Mouse (Mus musculus): ENCODE results near the gene Cd38. TPM values are rescaled to one million over a fixed set of nuclear protein-coding genes. Genes with fewer than 3 reads are reported as not detected.

Cd38 gene
- polyA plus RNA-seq, 2 experiments: 5.3 to 7.4 TPM

DNA sequence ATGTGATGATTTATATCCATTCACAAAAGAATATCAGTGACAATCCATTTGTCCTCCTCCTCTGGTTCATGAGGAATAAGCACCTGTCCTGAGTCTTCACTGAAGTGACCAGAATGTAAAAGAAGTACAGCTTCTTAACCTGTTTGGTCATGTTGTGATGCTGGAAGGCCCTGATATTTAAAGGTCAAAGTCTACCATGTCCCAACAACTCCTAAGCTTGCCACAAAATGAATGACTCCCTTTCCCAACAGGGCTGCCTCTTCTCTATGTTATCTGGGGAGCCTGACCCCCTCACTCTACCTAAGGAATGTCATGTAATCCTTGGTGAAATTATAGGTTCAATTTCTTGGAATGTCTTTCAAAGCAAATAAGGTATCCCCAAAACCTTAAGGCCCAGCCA, 59.4 kb downstream of the Cd38 start:
- H3K4me2 ChIP-seq (replicated peaks; ENCODE audit: low read depth, low read length, severe bottlenecking): no peak overlapping the region
- no peak overlapping the region for H3K4me3 ChIP-seq (replicated peaks; ENCODE audit: low read length)
- H3K9ac ChIP-seq (ENCODE audit: low read depth, low read length, severe bottlenecking): no peak overlapping the region
- no peaks in the 10 kb centered on the region for H3K4me1 ChIP-seq (ENCODE audit: control insufficient read depth, insufficient read depth, low read length)
- H3K9me3 ChIP-seq (ENCODE audit: control insufficient read depth, low read length): no peaks in the 10 kb centered on the region
- no peak for ATAC-seq (ENCODE audit: low FRiP score, low read depth)
- DNase-seq (ENCODE audit: low spot score): no peak
- no peaks in the 10 kb centered on the region for H3K27me3 ChIP-seq (ENCODE audit: control insufficient read depth, insufficient read depth, low read length)
- no peaks in the 10 kb centered on the region for H3K36me3 ChIP-seq (ENCODE audit: control insufficient read depth, insufficient read depth, low read length)
- no peak for TF ChIP-seq POLR2A (IDR thresholded peaks at IDR 0.05; ENCODE audit: borderline replicate concordance, extremely low read depth, insufficient read depth, insufficient read length)
- no peak overlapping the region for H3K27ac ChIP-seq (replicated peaks; ENCODE audit: low read depth, low read length)

- Histone ChIP-seq H3K4me3 (replicated peaks; ENCODE audit: low read length) (no peak overlapping the region), H3K27ac (replicated peaks; ENCODE audit: low read depth, low read length) (no peak overlapping the region), H3K9ac (ENCODE audit: low read depth, low read length, severe bottlenecking) (no peak overlapping the region), H3K27me3 (ENCODE audit: control insufficient read depth, insufficient read depth, low read length) (no peaks in the 10 kb centered on the region), H3K36me3 (ENCODE audit: control insufficient read depth, insufficient read depth, low read length) (no peaks in the 10 kb centered on the region), H3K4me2 (replicated peaks; ENCODE audit: low read depth, low read length, severe bottlenecking) (no peak overlapping the region), H3K4me1 (ENCODE audit: control insufficient read depth, insufficient read depth, low read length) (no peaks in the 10 kb centered on the region), H3K9me3 (ENCODE audit: control insufficient read depth, low read length) (no peaks in the 10 kb centered on the region)
- WGBS: 56% methylated on average over 2 of the region's 2 CpGs
- TF ChIP-seq POLR2A (IDR thresholded peaks at IDR 0.05; ENCODE audit: borderline replicate concordance, extremely low read depth, insufficient read depth, insufficient read length): no peak
- ATAC-seq (ENCODE audit: low FRiP score, low read depth) (no peak), DNase-seq (ENCODE audit: low spot score) (no peak)
Measured at GRCm38 (mm10) chr5:43933269-43933668, 64.9 kb downstream of the Cd38 start.

DNA sequence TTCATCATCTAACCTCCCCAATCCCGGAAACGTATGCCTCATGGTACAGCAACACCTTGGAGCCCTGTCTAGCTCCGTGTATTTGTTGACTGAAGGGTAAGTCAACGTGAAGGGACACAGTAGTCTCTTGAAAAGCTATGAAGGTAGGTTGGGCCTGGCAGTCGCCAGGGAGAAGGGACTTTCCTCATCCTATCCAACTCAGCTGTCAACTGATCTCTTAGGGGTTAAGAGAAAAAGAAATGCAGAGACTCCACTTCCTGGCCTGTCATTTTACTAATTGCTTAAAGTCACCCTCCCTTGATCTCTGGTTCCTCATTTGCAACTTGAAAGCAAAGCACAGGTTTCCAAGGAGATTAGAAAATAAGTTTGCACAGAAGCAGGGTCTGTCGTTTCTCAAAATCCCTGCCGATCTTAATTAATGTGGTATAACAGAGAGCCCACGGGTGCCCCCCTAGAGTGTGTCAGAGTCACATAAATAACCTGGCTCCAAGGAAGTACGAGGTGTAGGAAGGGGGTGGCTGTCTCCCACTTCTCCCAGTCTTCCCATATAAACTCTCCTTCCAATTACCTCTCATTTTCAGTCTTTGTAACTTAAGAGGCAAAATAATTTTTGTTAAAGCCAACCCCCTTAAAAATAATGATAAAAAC, 79.1 kb downstream of the Cd38 start:
- H3K27me3 ChIP-seq (ENCODE audit: control insufficient read depth, insufficient read depth, low read length): no peaks in the 10 kb centered on the region
- peak overlapping the region; percentile 17; the same call in 1 of the 2 replicates for H3K4me3 ChIP-seq (replicated peaks; ENCODE audit: low read length)
- H3K27ac ChIP-seq (replicated peaks; ENCODE audit: low read depth, low read length): no peak overlapping the region
- ATAC-seq (ENCODE audit: low FRiP score, low read depth) (no peak), DNase-seq (ENCODE audit: low spot score) (no peak)
- no peak for TF ChIP-seq POLR2A (IDR thresholded peaks at IDR 0.05; ENCODE audit: borderline replicate concordance, extremely low read depth, insufficient read depth, insufficient read length)
- H3K36me3 ChIP-seq (ENCODE audit: control insufficient read depth, insufficient read depth, low read length): no peaks in the 10 kb centered on the region
- H3K9ac ChIP-seq (ENCODE audit: low read depth, low read length, severe bottlenecking): no peak overlapping the region
- 14% methylated on average over 9 of the region's 9 CpGs for WGBS
- H3K9me3 ChIP-seq (ENCODE audit: control insufficient read depth, low read length): no peaks in the 10 kb centered on the region
- H3K4me1 ChIP-seq (ENCODE audit: control insufficient read depth, insufficient read depth, low read length): peaks cover 17% of the 10 kb centered on the region
- peak overlapping the region; percentile 46 for H3K4me2 ChIP-seq (replicated peaks; ENCODE audit: low read depth, low read length, severe bottlenecking)

DNA sequence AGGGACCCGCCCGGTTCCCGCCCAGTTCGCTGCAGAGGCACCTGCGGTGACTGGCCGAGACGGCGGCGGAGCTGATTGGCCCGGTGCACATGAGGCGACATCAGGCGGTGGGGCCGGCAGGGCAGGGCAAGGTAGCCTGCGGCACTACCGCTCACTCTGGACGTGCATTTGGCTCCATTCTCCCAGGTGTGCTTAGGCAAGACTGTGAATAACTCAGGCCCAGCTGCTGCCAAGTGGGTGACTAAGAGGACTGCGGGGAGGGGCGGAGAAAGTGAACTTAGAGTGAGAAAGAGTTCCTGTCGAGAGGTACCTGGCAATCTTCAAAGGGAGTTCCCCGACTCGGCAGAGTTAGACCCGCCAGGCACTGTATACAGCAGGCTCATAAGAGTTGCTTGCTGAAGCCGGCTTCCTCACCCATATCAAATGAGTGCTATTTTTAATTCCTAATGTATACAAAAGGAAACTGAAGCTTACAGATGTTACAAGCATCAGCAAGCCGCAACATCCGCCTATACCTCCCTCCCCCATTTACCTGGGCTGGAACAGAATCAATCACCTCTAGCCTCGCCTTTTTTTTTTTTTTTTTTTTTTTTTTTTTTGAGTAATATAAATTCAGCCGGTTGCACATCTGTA, 79.9 kb downstream of the Cd38 start:
- Histone ChIP-seq H3K9ac (ENCODE audit: low read depth, low read length, severe bottlenecking) (no peak overlapping the region), H3K27me3 (ENCODE audit: control insufficient read depth, insufficient read depth, low read length) (no peaks in the 10 kb centered on the region), H3K4me2 (replicated peaks; ENCODE audit: low read depth, low read length, severe bottlenecking) (peak overlapping the region; percentile 46), H3K4me1 (ENCODE audit: control insufficient read depth, insufficient read depth, low read length) (peaks cover 17% of the 10 kb centered on the region), H3K4me3 (replicated peaks; ENCODE audit: low read length) (peak overlapping the region; percentile 17), H3K27ac (replicated peaks; ENCODE audit: low read depth, low read length) (peak overlapping the region; percentile 33; the same call in 1 of the 2 replicates), H3K36me3 (ENCODE audit: control insufficient read depth, insufficient read depth, low read length) (no peaks in the 10 kb centered on the region), H3K9me3 (ENCODE audit: control insufficient read depth, low read length) (no peaks in the 10 kb centered on the region)
- TF ChIP-seq POLR2A (IDR thresholded peaks at IDR 0.05; ENCODE audit: borderline replicate concordance, extremely low read depth, insufficient read depth, insufficient read length): no peak
- DNase-seq (ENCODE audit: low spot score) (peak; percentile 76), ATAC-seq (ENCODE audit: low FRiP score, low read depth) (peak; percentile 84)
- WGBS: 2% methylated on average over 27 of the region's 27 CpGs

DNA sequence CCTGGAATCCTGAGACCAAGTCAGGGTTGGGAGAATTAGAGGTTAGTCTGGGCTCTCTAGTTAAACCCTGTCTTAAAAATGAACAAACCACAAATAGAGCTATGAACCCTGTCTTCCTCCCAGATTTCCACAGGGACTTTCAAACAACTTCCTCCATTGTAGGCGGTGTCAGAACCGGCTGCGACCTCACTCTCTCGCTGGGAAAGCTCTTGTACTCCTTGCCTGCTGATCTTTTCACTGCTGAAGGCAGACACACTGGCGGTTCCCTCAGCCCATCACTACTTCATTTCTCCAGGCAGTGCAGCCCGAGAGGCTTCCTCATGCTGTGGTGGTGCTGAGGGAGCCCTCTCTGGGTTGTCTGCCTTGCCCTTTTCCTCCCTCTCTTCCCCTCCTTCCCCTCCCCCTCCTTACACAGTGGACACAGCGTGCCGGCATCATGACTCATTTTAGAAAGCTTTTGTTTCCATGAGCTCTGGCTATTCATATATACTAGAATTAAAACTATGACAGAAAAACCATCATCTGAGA, 80.5 kb downstream of the Cd38 start:
- Histone ChIP-seq H3K4me2 (replicated peaks; ENCODE audit: low read depth, low read length, severe bottlenecking) (peak overlapping the region; percentile 27), H3K27ac (replicated peaks; ENCODE audit: low read depth, low read length) (0 out of 2 replicates have a peak overlapping the region, but pooled peaks have one; percentile 40), H3K4me3 (replicated peaks; ENCODE audit: low read length) (no peak overlapping the region), H3K27me3 (ENCODE audit: control insufficient read depth, insufficient read depth, low read length) (no peaks in the 10 kb centered on the region), H3K4me1 (ENCODE audit: control insufficient read depth, insufficient read depth, low read length) (peaks cover 17% of the 10 kb centered on the region), H3K9me3 (ENCODE audit: control insufficient read depth, low read length) (no peaks in the 10 kb centered on the region), H3K36me3 (ENCODE audit: control insufficient read depth, insufficient read depth, low read length) (no peaks in the 10 kb centered on the region), H3K9ac (ENCODE audit: low read depth, low read length, severe bottlenecking) (no peak overlapping the region)
- WGBS: 6% methylated on average over 8 of the region's 8 CpGs
- ATAC-seq (ENCODE audit: low FRiP score, low read depth) (peak; percentile 64), DNase-seq (ENCODE audit: low spot score) (peak; percentile 15)
- no peak for TF ChIP-seq POLR2A (IDR thresholded peaks at IDR 0.05; ENCODE audit: borderline replicate concordance, extremely low read depth, insufficient read depth, insufficient read length)
